Mouse (Mus musculus): ENCODE data around the gene Gkap1.
A peak's percentile ranks its signal among the peaks of the same experiment; 100 is the strongest.

The Gkap1 gene

GRCm38 (mm10) chr13:58202903-58203302 lies 72.6 kb downstream of the Gkap1 start:
- no peak for DNase-seq (ENCODE audit: extremely low read depth, low read depth, low spot score)

GRCm38 (mm10) chr13:58201908-58202307 lies 73.6 kb downstream of the Gkap1 start:
- DNase-seq (ENCODE audit: extremely low read depth, low read depth, low spot score): no peak

GRCm38 (mm10) chr13:58201343-58201742 lies 74.2 kb downstream of the Gkap1 start:
- no peak for DNase-seq (ENCODE audit: extremely low read depth, low read depth, low spot score)

- no peak for DNase-seq (ENCODE audit: extremely low read depth, low read depth, low spot score)
These were observed 77.4 kb downstream of the Gkap1 start for GRCm38 (mm10) chr13:58197981-58198640.

- DNase-seq (ENCODE audit: extremely low read depth, low read depth, low spot score): no peak
These were observed 78.3 kb downstream of the Gkap1 start for GRCm38 (mm10) chr13:58197211-58197610.

GRCm38 (mm10) chr13:58194908-58195307 lies 80.6 kb downstream of the Gkap1 start:
- DNase-seq (ENCODE audit: extremely low read depth, low read depth, low spot score): no peak

GRCm38 (mm10) chr13:58193221-58193620 lies 82.3 kb downstream of the Gkap1 start:
- no peak for DNase-seq (ENCODE audit: extremely low read depth, low read depth, low spot score)

- no peak for DNase-seq (ENCODE audit: extremely low read depth, low read depth, low spot score)
These were observed 83.4 kb downstream of the Gkap1 start for GRCm38 (mm10) chr13:58192146-58192545.

GRCm38 (mm10) chr13:58191516-58191915 lies 84.0 kb downstream of the Gkap1 start:
- no peak for DNase-seq (ENCODE audit: extremely low read depth, low read depth, low spot score)

GRCm38 (mm10) chr13:58189473-58189872 lies 86.0 kb downstream of the Gkap1 start:
- DNase-seq (ENCODE audit: extremely low read depth, low read depth, low spot score): peak; percentile 73

- no peak for DNase-seq (ENCODE audit: extremely low read depth, low read depth, low spot score)
These were observed 87.1 kb downstream of the Gkap1 start for GRCm38 (mm10) chr13:58188412-58188811.

- no peak for DNase-seq (ENCODE audit: extremely low read depth, low read depth, low spot score)
These were observed 87.7 kb downstream of the Gkap1 start for GRCm38 (mm10) chr13:58187751-58188150.

GRCm38 (mm10) chr13:58186281-58186680 lies 89.2 kb downstream of the Gkap1 start:
- no peak for DNase-seq (ENCODE audit: extremely low read depth, low read depth, low spot score)

- no peak for DNase-seq (ENCODE audit: extremely low read depth, low read depth, low spot score)
These were observed 91.4 kb downstream of the Gkap1 start for GRCm38 (mm10) chr13:58184111-58184510.
